Mouse (Mus musculus) common myeloid progenitor, adult 5-6 weeks (primary cell): ENCODE measurements at regions not wholly inside any gene's neighbourhood (a gene's known extent, or its start where the extent isn't known, plus 50 kb on each side); places are given as distances from the start of the nearest gene placed in this dataset.

Experiments used
- ATAC-seq: replicated peaks from 2 replicates; pipeline ENCODE4 v1.8.0; 2016; ENCODE audit warnings: low read depth, mild to moderate bottlenecking, moderate TSS enrichment, inconsistent platforms; ENCODE audit not compliant: poor library complexity, severe bottlenecking

- no peak for ATAC-seq
Measured at GRCm38 (mm10) chr9:33327722-33328121, 691.7 kb downstream of the Ets1 start.

- ATAC-seq: no peak
Measured at GRCm38 (mm10) chr9:33350258-33350657, 714.2 kb downstream of the Ets1 start.

GRCm38 (mm10) chr9:33356621-33357020, 720.6 kb downstream of the Ets1 start:
- ATAC-seq: no peak

- no peak for ATAC-seq
Measured at GRCm38 (mm10) chr9:33360966-33361365, 724.9 kb downstream of the Ets1 start.

GRCm38 (mm10) chr9:33389170-33389569, 753.1 kb downstream of the Ets1 start:
- no peak for ATAC-seq

- no peak for ATAC-seq
Measured at GRCm38 (mm10) chr9:33404691-33405090, 768.7 kb downstream of the Ets1 start.

GRCm38 (mm10) chr9:33407517-33407916, 771.5 kb downstream of the Ets1 start:
- no peak for ATAC-seq

- no peak for ATAC-seq
Measured at GRCm38 (mm10) chr9:33423781-33424180, 787.8 kb downstream of the Ets1 start.

- ATAC-seq: no peak
Measured at GRCm38 (mm10) chr9:33436459-33436858, 800.4 kb downstream of the Ets1 start.

GRCm38 (mm10) chr9:33442266-33442665, 806.2 kb downstream of the Ets1 start:
- ATAC-seq: no peak

GRCm38 (mm10) chr9:33445902-33446301, 809.9 kb downstream of the Ets1 start:
- ATAC-seq: no peak

- no peak for ATAC-seq
Measured at GRCm38 (mm10) chr9:33475106-33475505, 839.1 kb downstream of the Ets1 start.

GRCm38 (mm10) chr9:33482845-33483540, 847.0 kb downstream of the Ets1 start:
- peak; percentile 97 for ATAC-seq

GRCm38 (mm10) chr9:33483541-33483846, 847.5 kb downstream of the Ets1 start:
- peak; percentile 66 for ATAC-seq

- ATAC-seq: no peak
Measured at GRCm38 (mm10) chr9:33533101-33533810, 897.2 kb downstream of the Ets1 start.

- no peak for ATAC-seq
Measured at GRCm38 (mm10) chr9:33543301-33543700, 907.3 kb downstream of the Ets1 start.

GRCm38 (mm10) chr9:33546126-33546737, 910.2 kb downstream of the Ets1 start:
- no peak for ATAC-seq

GRCm38 (mm10) chr9:33549395-33549794, 913.4 kb downstream of the Ets1 start:
- ATAC-seq: no peak

GRCm38 (mm10) chr9:33571990-33572389, 913.7 kb upstream of the Kirrel3 start:
- no peak for ATAC-seq

GRCm38 (mm10) chr9:33611511-33611910, 874.2 kb upstream of the Kirrel3 start:
- ATAC-seq: no peak

- no peak for ATAC-seq
Measured at GRCm38 (mm10) chr9:33624378-33624777, 861.3 kb upstream of the Kirrel3 start.
